Mouse (Mus musculus) megakaryocyte, embryonic 14.5 days (primary cell): ENCODE data around the gene Gm20388. TPM values are rescaled to one million over a fixed set of nuclear protein-coding genes. Genes with fewer than 3 reads are reported as not detected.

Source experiments
- H3K27me3 ChIP-seq: replicated peaks from 2 replicates; pipeline ENCODE3; 2012; ENCODE audit warnings: inconsistent platforms
- H3K36me3 ChIP-seq: replicated peaks from 2 replicates; pipeline ENCODE3; 2012; ENCODE audit warnings: low read length, inconsistent platforms, mixed read lengths
- H3K4me1 ChIP-seq: 2 replicates; pipeline ENCODE4 v1.6.1; 2012; ENCODE audit warnings: inconsistent platforms
- H3K4me3 ChIP-seq: replicated peaks from 2 replicates; pipeline ENCODE3; 2012; ENCODE audit warnings: moderate library complexity, mild to moderate bottlenecking, inconsistent platforms
- H3K9me3 ChIP-seq: 2 replicates; pipeline ENCODE4 v1.6.1; 2012; ENCODE audit warnings: inconsistent platforms
- FLI1 ChIP-seq: IDR thresholded peaks from 2 replicates; pipeline ENCODE4 v1.6.1; 2012; ENCODE audit warnings: low read length, inconsistent platforms, mixed read lengths
- GATA1 ChIP-seq: IDR thresholded peaks from 3 replicates; pipeline ENCODE4 v1.6.1; 2012; ENCODE audit warnings: mixed read lengths, low read length, inconsistent platforms, borderline replicate concordance
- polyA plus RNA-seq: library from polyadenylated mRNA; stranded (reverse); fragments of >175 nt; gene quantifications from 2 replicates; pipeline ENCODE4 v1.2.3, GENCODE M21; 2012; ENCODE audit warnings: low replicate concordance; ENCODE audit not compliant: insufficient read depth

The Gm20388 gene
- polyA plus RNA-seq, 1 experiment = 111 TPM

DNA sequence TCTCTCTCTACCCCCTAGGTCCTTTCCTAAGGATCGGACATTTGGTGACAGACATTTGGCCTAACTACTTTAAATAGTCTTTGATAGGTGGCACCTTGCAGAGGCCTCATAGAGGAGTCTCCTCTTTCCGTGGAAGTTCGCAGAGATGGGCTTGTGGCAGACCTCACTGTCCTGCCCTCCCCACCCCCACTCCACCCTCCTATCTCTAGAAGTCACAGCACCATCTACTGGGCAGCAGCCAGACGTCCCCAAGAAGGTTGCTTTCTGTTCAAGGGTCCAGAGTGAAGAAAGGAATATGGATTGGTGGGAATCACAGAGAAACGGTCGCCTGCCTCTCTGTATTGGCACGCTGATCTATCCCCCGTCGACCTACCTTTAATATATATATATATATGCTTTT is 1482.5 kb downstream of the Gm20388 start:
- H3K9me3 ChIP-seq = no peaks in the 10 kb centered on the region
- TF ChIP-seq FLI1 (no peak), GATA1 (no peak)
- H3K4me1 ChIP-seq = no peaks in the 10 kb centered on the region
- peaks cover 82% of the 10 kb centered on the region for H3K27me3 ChIP-seq
- no peaks in the 10 kb centered on the region for H3K36me3 ChIP-seq
- H3K4me3 ChIP-seq = no peak overlapping the region

DNA sequence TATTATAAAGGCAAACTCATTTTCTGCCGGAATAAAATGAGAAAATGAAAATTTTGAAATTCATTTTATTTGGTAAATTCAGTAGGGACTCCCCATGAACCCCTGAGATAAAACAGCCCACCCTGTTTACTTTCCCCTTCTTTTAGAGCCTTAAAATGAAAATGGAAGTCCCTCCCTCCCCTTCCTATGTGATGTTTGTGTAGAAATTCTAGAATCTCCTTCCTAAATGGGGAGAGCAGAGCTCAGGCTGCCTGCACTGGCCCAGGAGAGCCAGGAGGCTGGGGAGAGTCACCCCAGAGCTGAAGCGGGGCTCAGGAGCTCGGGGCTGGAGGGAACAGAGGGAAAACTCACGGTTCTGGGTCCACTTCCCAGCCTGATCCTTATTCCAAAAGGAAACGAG is 1484.0 kb downstream of the Gm20388 start:
- Histone ChIP-seq H3K4me3 (no peak overlapping the region), H3K27me3 (peaks cover 78% of the 10 kb centered on the region), H3K9me3 (no peaks in the 10 kb centered on the region), H3K4me1 (no peaks in the 10 kb centered on the region), H3K36me3 (no peaks in the 10 kb centered on the region)
- TF ChIP-seq FLI1 (no peak), GATA1 (no peak)

- Histone ChIP-seq H3K9me3 (no peaks in the 10 kb centered on the region), H3K27me3 (peaks cover 78% of the 10 kb centered on the region), H3K4me1 (no peaks in the 10 kb centered on the region), H3K4me3 (no peak overlapping the region), H3K36me3 (no peaks in the 10 kb centered on the region)
- TF ChIP-seq GATA1 (no peak), FLI1 (no peak)
Measured at GRCm38 (mm10) chr8:121395316-121395715, 1484.7 kb downstream of the Gm20388 start.

GRCm38 (mm10) chr8:121396151-121396550 is 1485.5 kb downstream of the Gm20388 start:
- no peaks in the 10 kb centered on the region for H3K9me3 ChIP-seq
- H3K27me3 ChIP-seq = peaks cover 71% of the 10 kb centered on the region
- TF ChIP-seq GATA1 = no peak
- TF ChIP-seq FLI1 = no peak
- H3K4me3 ChIP-seq = no peak overlapping the region
- H3K4me1 ChIP-seq = no peaks in the 10 kb centered on the region
- H3K36me3 ChIP-seq = no peaks in the 10 kb centered on the region

- TF ChIP-seq GATA1 (no peak), FLI1 (no peak)
- H3K4me3 ChIP-seq = no peak overlapping the region
- no peaks in the 10 kb centered on the region for H3K36me3 ChIP-seq
- H3K4me1 ChIP-seq = no peaks in the 10 kb centered on the region
- H3K9me3 ChIP-seq = no peaks in the 10 kb centered on the region
- peaks cover 71% of the 10 kb centered on the region for H3K27me3 ChIP-seq
Measured at GRCm38 (mm10) chr8:121397201-121397698, 1486.6 kb downstream of the Gm20388 start.

DNA sequence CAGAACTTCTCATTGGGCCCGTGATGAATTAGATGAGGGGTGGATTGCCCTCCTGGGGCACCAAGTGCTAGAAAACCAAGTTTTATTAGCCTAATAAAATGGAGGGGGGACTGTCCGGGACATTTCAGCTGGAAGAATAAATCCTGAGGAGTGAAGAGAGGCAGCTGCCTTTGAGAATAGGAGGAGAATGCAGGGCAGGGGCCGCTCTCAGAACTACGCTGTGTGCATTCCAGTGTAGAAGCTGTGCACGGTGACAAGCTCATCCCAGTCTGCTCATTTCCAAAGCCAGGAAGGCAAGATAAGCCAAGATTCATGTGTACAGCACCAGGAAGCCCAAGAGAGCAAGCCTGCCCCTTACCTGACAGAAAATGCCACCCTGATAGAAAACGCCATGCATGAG is 1487.4 kb downstream of the Gm20388 start:
- H3K27me3 ChIP-seq = peaks cover 69% of the 10 kb centered on the region

GRCm38 (mm10) chr8:121398724-121399123 is 1488.1 kb downstream of the Gm20388 start:
- Histone ChIP-seq H3K9me3 (no peaks in the 10 kb centered on the region), H3K36me3 (no peaks in the 10 kb centered on the region), H3K4me3 (no peak overlapping the region), H3K4me1 (no peaks in the 10 kb centered on the region), H3K27me3 (peaks cover 67% of the 10 kb centered on the region)
- TF ChIP-seq FLI1 (no peak), GATA1 (no peak)

More for the DNA sequence above, 1487.4 kb downstream of the Gm20388 start:
- Histone ChIP-seq H3K4me3 (no peak overlapping the region), H3K9me3 (no peaks in the 10 kb centered on the region), H3K4me1 (no peaks in the 10 kb centered on the region), H3K36me3 (no peaks in the 10 kb centered on the region)
- TF ChIP-seq FLI1 = no peak

- TF ChIP-seq GATA1 = no peak
- no peak for TF ChIP-seq FLI1
- H3K4me1 ChIP-seq = no peaks in the 10 kb centered on the region
- no peaks in the 10 kb centered on the region for H3K36me3 ChIP-seq
- peaks cover 69% of the 10 kb centered on the region for H3K27me3 ChIP-seq
- no peak overlapping the region for H3K4me3 ChIP-seq
- H3K9me3 ChIP-seq = no peaks in the 10 kb centered on the region
Measured at GRCm38 (mm10) chr8:121399173-121399572, 1488.5 kb downstream of the Gm20388 start.

- H3K36me3 ChIP-seq = no peaks in the 10 kb centered on the region
- peaks cover 64% of the 10 kb centered on the region for H3K27me3 ChIP-seq
Measured at GRCm38 (mm10) chr8:121400581-121400980, 1489.9 kb downstream of the Gm20388 start.

DNA sequence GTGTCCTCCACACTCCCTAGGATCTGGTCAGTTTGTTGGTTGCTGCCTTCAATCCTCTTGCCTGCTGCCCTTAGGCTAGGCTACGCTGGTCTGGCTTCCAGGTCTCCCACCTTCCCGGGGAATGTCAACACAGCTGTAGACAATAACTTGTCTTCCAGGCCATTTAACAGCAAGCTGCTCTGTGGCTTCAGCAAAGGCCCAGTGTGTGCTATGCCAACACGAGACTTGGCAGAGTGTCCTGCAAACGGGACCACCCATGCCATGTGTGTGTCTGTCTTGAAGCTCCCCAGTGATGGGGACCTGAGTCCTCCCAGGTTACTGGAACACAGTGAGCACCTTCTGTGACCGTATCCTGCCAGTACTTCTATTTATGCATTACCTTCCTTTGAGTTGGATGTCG is 1493.2 kb downstream of the Gm20388 start:
- Histone ChIP-seq H3K9me3 (0 out of 2 replicates have a peak, but pooled peaks cover 5% of the 10 kb centered on the region), H3K4me1 (no peaks in the 10 kb centered on the region), H3K27me3 (peaks cover 40% of the 10 kb centered on the region), H3K36me3 (no peaks in the 10 kb centered on the region), H3K4me3 (no peak overlapping the region)
- TF ChIP-seq GATA1 (no peak), FLI1 (no peak)

More at GRCm38 (mm10) chr8:121400581-121400980, 1489.9 kb downstream of the Gm20388 start:
- no peaks in the 10 kb centered on the region for H3K4me1 ChIP-seq
- no peak for TF ChIP-seq FLI1
- TF ChIP-seq GATA1 = no peak
- H3K9me3 ChIP-seq = 0 out of 2 replicates have a peak, but pooled peaks cover 5% of the 10 kb centered on the region
- no peak overlapping the region for H3K4me3 ChIP-seq

- no peak for TF ChIP-seq FLI1
- TF ChIP-seq GATA1 = no peak
- Histone ChIP-seq H3K4me3 (no peak overlapping the region), H3K4me1 (no peaks in the 10 kb centered on the region), H3K36me3 (no peaks in the 10 kb centered on the region), H3K9me3 (peaks cover 11% of the 10 kb centered on the region), H3K27me3 (peaks cover 28% of the 10 kb centered on the region)
Measured at GRCm38 (mm10) chr8:121418081-121418480, 1507.4 kb downstream of the Gm20388 start.
